Mouse (Mus musculus) layer of hippocampus, adult 9-10 months (tissue): ENCODE results near the gene Smurf2.

Experiments
- DNase-seq: peaks from one replicate; pipeline ENCODE4 v3.0.0; 2022; ENCODE audit warnings: low spot score

The Smurf2 gene

GRCm38 (mm10) chr11:106905707-106906106 lies 14.8 kb downstream of the Smurf2 start:
- no peak for DNase-seq

GRCm38 (mm10) chr11:106899804-106900203 lies 20.7 kb downstream of the Smurf2 start:
- DNase-seq = no peak

- DNase-seq = no peak
Measured at GRCm38 (mm10) chr11:106896561-106897168, 23.9 kb downstream of the Smurf2 start.

GRCm38 (mm10) chr11:106883656-106884055 lies 36.9 kb downstream of the Smurf2 start:
- peak; percentile 10 for DNase-seq

- DNase-seq = no peak
Measured at GRCm38 (mm10) chr11:106872650-106873049, 47.9 kb downstream of the Smurf2 start.

GRCm38 (mm10) chr11:106851438-106851837 lies 69.1 kb downstream of the Smurf2 start:
- peak; percentile 20 for DNase-seq

- no peak for DNase-seq
Measured at GRCm38 (mm10) chr11:106842002-106842401, 78.5 kb downstream of the Smurf2 start.

GRCm38 (mm10) chr11:106828079-106828478 lies 92.4 kb downstream of the Smurf2 start:
- DNase-seq = no peak

- no peak for DNase-seq
Measured at GRCm38 (mm10) chr11:106824403-106824802, 96.1 kb downstream of the Smurf2 start.

GRCm38 (mm10) chr11:106823741-106824140 lies 96.8 kb downstream of the Smurf2 start:
- no peak for DNase-seq

GRCm38 (mm10) chr11:106822911-106823310 lies 97.6 kb downstream of the Smurf2 start:
- DNase-seq = no peak

GRCm38 (mm10) chr11:106822491-106822890 lies 98.0 kb downstream of the Smurf2 start:
- no peak for DNase-seq

- no peak for DNase-seq
Measured at GRCm38 (mm10) chr11:106821397-106821796, 99.1 kb downstream of the Smurf2 start.

GRCm38 (mm10) chr11:106820972-106821371 lies 99.5 kb downstream of the Smurf2 start:
- DNase-seq = no peak

- DNase-seq = no peak
Measured at GRCm38 (mm10) chr11:106820252-106820651, 100.3 kb downstream of the Smurf2 start.

- no peak for DNase-seq
Measured at GRCm38 (mm10) chr11:106819595-106819994, 100.9 kb downstream of the Smurf2 start.

GRCm38 (mm10) chr11:106818341-106818740 lies 102.2 kb downstream of the Smurf2 start:
- no peak for DNase-seq

- DNase-seq = no peak
Measured at GRCm38 (mm10) chr11:106817808-106818207, 102.7 kb downstream of the Smurf2 start.

- DNase-seq = no peak
Measured at GRCm38 (mm10) chr11:106817156-106817555, 103.4 kb downstream of the Smurf2 start.

GRCm38 (mm10) chr11:106816316-106816715 lies 104.2 kb downstream of the Smurf2 start:
- no peak for DNase-seq

- no peak for DNase-seq
Measured at GRCm38 (mm10) chr11:106815761-106816160, 104.8 kb downstream of the Smurf2 start.

- DNase-seq = no peak
Measured at GRCm38 (mm10) chr11:106815331-106815730, 105.2 kb downstream of the Smurf2 start.

GRCm38 (mm10) chr11:106814601-106815320 lies 105.8 kb downstream of the Smurf2 start:
- no peak for DNase-seq
